Mouse (Mus musculus): Measurements from ENCODE around the gene Timmdc1. TPM values are rescaled to one million over a fixed set of nuclear protein-coding genes. Genes with fewer than 3 reads are reported as not detected.

The Timmdc1 gene
- polyA plus RNA-seq, 1 experiment from 2014 or later: 29.2 TPM

Other genes with a start within 250 kb of the Timmdc1 start
- gene Nr1i2, start 227.8 kb downstream of the Timmdc1 start, polyA plus RNA-seq (2016; fragmentation: Nextera tagmentation; extraction: Ambion mirVana): not detected in 2 replicates
- gene Maats1, start 180.5 kb downstream of the Timmdc1 start, polyA plus RNA-seq (2016; fragmentation: Nextera tagmentation; extraction: Ambion mirVana): 0.08 and 0.32 TPM in 2 replicates
- gene Cox17, start 175.7 kb downstream of the Timmdc1 start, polyA plus RNA-seq (2016; fragmentation: Nextera tagmentation; extraction: Ambion mirVana): 110 and 111 TPM in 2 replicates
- not detected in 2 replicates for gene Gm21987, start 175.6 kb downstream of the Timmdc1 start, polyA plus RNA-seq (2016; fragmentation: Nextera tagmentation; extraction: Ambion mirVana)
- 1.4 and 1.9 TPM in 2 replicates for gene Popdc2, start 160.5 kb downstream of the Timmdc1 start, polyA plus RNA-seq (2016; fragmentation: Nextera tagmentation; extraction: Ambion mirVana)
- gene Pla1a, start 89.5 kb downstream of the Timmdc1 start, polyA plus RNA-seq (2016; fragmentation: Nextera tagmentation; extraction: Ambion mirVana): 0.14 and 0.19 TPM in 2 replicates
- gene Adprh, start 70.0 kb downstream of the Timmdc1 start, polyA plus RNA-seq (2016; fragmentation: Nextera tagmentation; extraction: Ambion mirVana): 144 and 151 TPM in 2 replicates
- gene Cd80, start 67.1 kb downstream of the Timmdc1 start, polyA plus RNA-seq (2016; fragmentation: Nextera tagmentation; extraction: Ambion mirVana): 0.51 and 0.53 TPM in 2 replicates
- 78.8 and 84.8 TPM in 2 replicates for gene Poglut1, start 27.6 kb upstream of the Timmdc1 start, polyA plus RNA-seq (2016; fragmentation: Nextera tagmentation; extraction: Ambion mirVana)
- gene Tmem39a, start 36.0 kb upstream of the Timmdc1 start, polyA plus RNA-seq (2016; fragmentation: Nextera tagmentation; extraction: Ambion mirVana): 119 and 131 TPM in 2 replicates
- gene Arhgap31, start 190.6 kb upstream of the Timmdc1 start, polyA plus RNA-seq (2016; fragmentation: Nextera tagmentation; extraction: Ambion mirVana): 14.3 and 16.5 TPM in 2 replicates
- gene B4galt4, start 219.6 kb upstream of the Timmdc1 start, polyA plus RNA-seq (2016; fragmentation: Nextera tagmentation; extraction: Ambion mirVana): 30.5 and 32.2 TPM in 2 replicates

Measured in embryonic facial prominence, embryonic 12.5 days (tissue).